Comparison of ENCODE assay signal across 8 mouse cellular contexts in genomic region chr9:45504977-45505376, GRCm38 (mm10).
DNase-seq lines count a peak whose midpoint lies in the region; ATAC-seq and TF ChIP-seq lines count a peak whose summit lies in the region.

No protein-coding gene starts in this region.

- no peak overlapping the region for H3K9ac ChIP-seq in hindbrain, embryonic 14.5 days

- TF ChIP-seq CTCF in cortical plate, adult 2 months (IDR thresholded peaks at IDR 0.05; ENCODE audit: extremely low read depth, insufficient read depth, low read length): no peak

- intact Hi-C loops in heart, postnatal 25 days (cut with DNase I): no loop called here
- intact Hi-C loops in gastrocnemius, postnatal 14 days (cut with DNase I; ENCODE audit: low total_unique reads): no loop called here

- no peaks in the 10 kb centered on the region for H3K36me3 ChIP-seq in hindbrain, embryonic 14.5 days (replicated peaks; ENCODE audit: control insufficient read depth, insufficient read depth)

- 0 out of 2 replicates have a peak overlapping the region, but pooled peaks have one; percentile 18 for H3K27ac ChIP-seq in cortical plate, adult 2 months (ENCODE audit: insufficient read depth, low read length)
- peak overlapping the region; percentile 45; the same call in 1 of the 2 replicates for H3K27ac ChIP-seq in hindbrain, embryonic 14.5 days

- no peak overlapping the region for H3K4me3 ChIP-seq in cortical plate, adult 2 months (ENCODE audit: insufficient read depth, low read length)
- H3K4me3 ChIP-seq in hindbrain, embryonic 14.5 days (replicated peaks; ENCODE audit: low read length): no peak overlapping the region

- H3K9me3 ChIP-seq in hindbrain, embryonic 14.5 days (ENCODE audit: control insufficient read depth, low read length): no peaks in the 10 kb centered on the region

- H3K4me1 ChIP-seq in cortical plate, adult 2 months (ENCODE audit: control insufficient read depth, insufficient read depth, low read length): peaks cover 1% of the 10 kb centered on the region; the same call in 1 of the 2 replicates
- H3K4me1 ChIP-seq in hindbrain, embryonic 14.5 days (replicated peaks; ENCODE audit: control insufficient read depth, insufficient read depth, low read length): peaks cover 27% of the 10 kb centered on the region

- H3K27me3 ChIP-seq in hindbrain, embryonic 14.5 days (ENCODE audit: control insufficient read depth, insufficient read depth, low read length): no peaks in the 10 kb centered on the region

- no peak overlapping the region for H3K4me2 ChIP-seq in hindbrain, embryonic 14.5 days (replicated peaks)

- WGBS in hindbrain, embryonic 14.5 days: 46% methylated on average over 5 of the region's 5 CpGs

- ATAC-seq in hindbrain, embryonic 14.5 days (ENCODE audit: low FRiP score): no peak
- ATAC-seq in granulocyte monocyte progenitor cell, adult 5-6 weeks (replicated peaks; ENCODE audit: poor library complexity, severe bottlenecking): no peak

- TF ChIP-seq POLR2A in cortical plate, adult 2 months (IDR thresholded peaks at IDR 0.05; ENCODE audit: extremely low read depth, insufficient read depth, low read length): no peak

- peak; percentile 26 to 38 for DNase-seq in heart, adult 18-20 months
- DNase-seq in heart, postnatal 25 days (ENCODE audit: low spot score): no peak
- no peak for DNase-seq in hindbrain, embryonic 14.5 days (ENCODE audit: low spot score)
- peak; percentile 49 to 79 for DNase-seq in lung, postnatal 4 days
- DNase-seq in cerebellum, postnatal 14 days: no peak
- no peak for DNase-seq in gastrocnemius, postnatal 14 days

Comparison
In these comparisons a context has a peak if more than half of its experiments do, and no peak if none do; other contexts are left out.
1. DNase-seq: peak in heart, adult 18-20 months (2 of 2) and lung, postnatal 4 days (2 of 2); none in heart, postnatal 25 days (single experiment), hindbrain, embryonic 14.5 days (single experiment), cerebellum, postnatal 14 days (0 of 2) and gastrocnemius, postnatal 14 days (single experiment).